Comparison of ENCODE assay signal across 16 mouse cellular contexts in genomic region chr15:50408985-50409384, GRCm38 (mm10).
"Had no signal": no experiment of that assay in that cellular context is flagged by ENCODE, and none has a peak within 500 bp of the region (broad histone marks: within the 10 kb centered on the region; RNA-seq: fewer than 3 reads in every experiment).

No protein-coding gene starts in this region.

- H3K9ac ChIP-seq: limb, embryonic 12.5 days; liver, embryonic 14.5 days; midbrain, embryonic 12.5 days had no signal

- H3K36me3 ChIP-seq: limb, embryonic 12.5 days; midbrain, embryonic 12.5 days had no signal

- H3K4me2 ChIP-seq: limb, embryonic 12.5 days; midbrain, embryonic 12.5 days had no signal

- H3K27me3 ChIP-seq: limb, embryonic 12.5 days; megakaryocyte, embryonic 14.5 days; midbrain, embryonic 12.5 days had no signal

- H3K4me3 ChIP-seq: limb, embryonic 12.5 days; megakaryocyte, embryonic 14.5 days; midbrain, embryonic 12.5 days had no signal

- ATAC-seq: lung, postnatal 0 days; midbrain, embryonic 16.5 days had no signal

- DNase-seq: kidney, adult 9 months; kidney, postnatal 36 days; layer of hippocampus, adult 9-11 months; layer of hippocampus, postnatal 36 days; liver; lung, adult 2 months; lung, postnatal 36 days; thymus, adult 18-20 months; thymus, postnatal 14 days had no signal

- H3K4me1 ChIP-seq: limb, embryonic 12.5 days; megakaryocyte, embryonic 14.5 days; midbrain, embryonic 12.5 days had no signal

- H3K27ac ChIP-seq: kidney, postnatal 0 days; limb, embryonic 12.5 days; liver, embryonic 14.5 days; midbrain, embryonic 12.5 days had no signal
